Mouse (Mus musculus): Measurements from ENCODE around the gene Rassf2. TPM values are rescaled to one million over a fixed set of nuclear protein-coding genes. Genes with fewer than 3 reads are reported as not detected.

Rassf2 gene
- polyA plus RNA-seq, 1 experiment = under 0.01 TPM

- H3K27me3 ChIP-seq (ENCODE audit: control insufficient read depth) = no peaks in the 10 kb centered on the region
- peaks cover 4% of the 10 kb centered on the region for H3K4me1 ChIP-seq (ENCODE audit: control insufficient read depth)
- no peak for TF ChIP-seq TAL1 (IDR thresholded peaks at IDR 0.05; ENCODE audit: low read length)
- no peak for TF ChIP-seq GATA1 (IDR thresholded peaks at IDR 0.05; ENCODE audit: low read length)
- H3K4me3 ChIP-seq (replicated peaks) = no peak overlapping the region
- no peaks in the 10 kb centered on the region for H3K9me3 ChIP-seq (ENCODE audit: control insufficient read depth, low read length)
- peaks cover 14% of the 10 kb centered on the region for H3K36me3 ChIP-seq (ENCODE audit: control insufficient read depth)
Measured at GRCm38 (mm10) chr2:132053824-132054223, 23.8 kb upstream of the Rassf2 start.

- H3K9me3 ChIP-seq (ENCODE audit: control insufficient read depth, low read length) = no peaks in the 10 kb centered on the region
- H3K4me1 ChIP-seq (ENCODE audit: control insufficient read depth) = peaks cover 4% of the 10 kb centered on the region
- H3K27me3 ChIP-seq (ENCODE audit: control insufficient read depth) = no peaks in the 10 kb centered on the region
- H3K4me3 ChIP-seq (replicated peaks) = no peak overlapping the region
- TF ChIP-seq TAL1 (IDR thresholded peaks at IDR 0.05; ENCODE audit: low read length) (no peak), GATA1 (IDR thresholded peaks at IDR 0.05; ENCODE audit: low read length) (no peak)
- H3K36me3 ChIP-seq (ENCODE audit: control insufficient read depth) = peaks cover 8% of the 10 kb centered on the region
Measured at GRCm38 (mm10) chr2:132051798-132052197, 21.7 kb upstream of the Rassf2 start.

GRCm38 (mm10) chr2:132049921-132050320 is 19.9 kb upstream of the Rassf2 start:
- Histone ChIP-seq H3K4me1 (ENCODE audit: control insufficient read depth) (peaks cover 4% of the 10 kb centered on the region), H3K36me3 (ENCODE audit: control insufficient read depth) (no peaks in the 10 kb centered on the region; the same call in 1 of the 2 replicates), H3K27me3 (ENCODE audit: control insufficient read depth) (no peaks in the 10 kb centered on the region), H3K4me3 (replicated peaks) (no peak overlapping the region), H3K9me3 (ENCODE audit: control insufficient read depth, low read length) (no peaks in the 10 kb centered on the region)
- TF ChIP-seq GATA1 (IDR thresholded peaks at IDR 0.05; ENCODE audit: low read length) = no peak
- no peak for TF ChIP-seq TAL1 (IDR thresholded peaks at IDR 0.05; ENCODE audit: low read length)

GRCm38 (mm10) chr2:132049491-132049890 is 19.4 kb upstream of the Rassf2 start:
- Histone ChIP-seq H3K4me3 (replicated peaks) (no peak overlapping the region), H3K27me3 (ENCODE audit: control insufficient read depth) (no peaks in the 10 kb centered on the region), H3K4me1 (ENCODE audit: control insufficient read depth) (peaks cover 4% of the 10 kb centered on the region), H3K9me3 (ENCODE audit: control insufficient read depth, low read length) (no peaks in the 10 kb centered on the region), H3K36me3 (ENCODE audit: control insufficient read depth) (no peaks in the 10 kb centered on the region; the same call in 1 of the 2 replicates)
- TF ChIP-seq TAL1 (IDR thresholded peaks at IDR 0.05; ENCODE audit: low read length) (no peak), GATA1 (IDR thresholded peaks at IDR 0.05; ENCODE audit: low read length) (no peak)

- H3K36me3 ChIP-seq (ENCODE audit: control insufficient read depth) = no peaks in the 10 kb centered on the region
- no peaks in the 10 kb centered on the region for H3K27me3 ChIP-seq (ENCODE audit: control insufficient read depth)
- H3K9me3 ChIP-seq (ENCODE audit: control insufficient read depth, low read length) = no peaks in the 10 kb centered on the region
- TF ChIP-seq TAL1 (IDR thresholded peaks at IDR 0.05; ENCODE audit: low read length) (no peak), GATA1 (IDR thresholded peaks at IDR 0.05; ENCODE audit: low read length) (no peak)
- no peak overlapping the region for H3K4me3 ChIP-seq (replicated peaks)
- peaks cover 4% of the 10 kb centered on the region for H3K4me1 ChIP-seq (ENCODE audit: control insufficient read depth)
Measured at GRCm38 (mm10) chr2:132048143-132048772, 18.2 kb upstream of the Rassf2 start.

GRCm38 (mm10) chr2:132047364-132047763 is 17.3 kb upstream of the Rassf2 start:
- no peak overlapping the region for H3K4me3 ChIP-seq (replicated peaks)
- no peak for TF ChIP-seq TAL1 (IDR thresholded peaks at IDR 0.05; ENCODE audit: low read length)
- no peak for TF ChIP-seq GATA1 (IDR thresholded peaks at IDR 0.05; ENCODE audit: low read length)
- H3K9me3 ChIP-seq (ENCODE audit: control insufficient read depth, low read length) = no peaks in the 10 kb centered on the region
- H3K36me3 ChIP-seq (ENCODE audit: control insufficient read depth) = no peaks in the 10 kb centered on the region
- H3K4me1 ChIP-seq (ENCODE audit: control insufficient read depth) = peaks cover 4% of the 10 kb centered on the region
- H3K27me3 ChIP-seq (ENCODE audit: control insufficient read depth) = no peaks in the 10 kb centered on the region

- Histone ChIP-seq H3K27me3 (ENCODE audit: control insufficient read depth) (no peaks in the 10 kb centered on the region), H3K9me3 (ENCODE audit: control insufficient read depth, low read length) (no peaks in the 10 kb centered on the region), H3K4me1 (ENCODE audit: control insufficient read depth) (peaks cover 2% of the 10 kb centered on the region; the same call in 1 of the 2 replicates), H3K36me3 (ENCODE audit: control insufficient read depth) (no peaks in the 10 kb centered on the region), H3K4me3 (replicated peaks) (no peak overlapping the region)
- TF ChIP-seq TAL1 (IDR thresholded peaks at IDR 0.05; ENCODE audit: low read length) (no peak), GATA1 (IDR thresholded peaks at IDR 0.05; ENCODE audit: low read length) (no peak)
Measured at GRCm38 (mm10) chr2:132046659-132047058, 16.6 kb upstream of the Rassf2 start.

GRCm38 (mm10) chr2:132044320-132045274 is 14.5 kb upstream of the Rassf2 start:
- Histone ChIP-seq H3K36me3 (ENCODE audit: control insufficient read depth) (no peaks in the 10 kb centered on the region), H3K4me3 (replicated peaks) (no peak overlapping the region), H3K4me1 (ENCODE audit: control insufficient read depth) (peaks cover 2% of the 10 kb centered on the region; the same call in 1 of the 2 replicates), H3K27me3 (ENCODE audit: control insufficient read depth) (no peaks in the 10 kb centered on the region), H3K9me3 (ENCODE audit: control insufficient read depth, low read length) (no peaks in the 10 kb centered on the region)
- TF ChIP-seq GATA1 (IDR thresholded peaks at IDR 0.05; ENCODE audit: low read length) (no peak), TAL1 (IDR thresholded peaks at IDR 0.05; ENCODE audit: low read length) (no peak)

GRCm38 (mm10) chr2:132043101-132043621 is 13.1 kb upstream of the Rassf2 start:
- H3K4me3 ChIP-seq (replicated peaks) = no peak overlapping the region
- no peaks in the 10 kb centered on the region for H3K27me3 ChIP-seq (ENCODE audit: control insufficient read depth)
- H3K9me3 ChIP-seq (ENCODE audit: control insufficient read depth, low read length) = no peaks in the 10 kb centered on the region
- H3K4me1 ChIP-seq (ENCODE audit: control insufficient read depth) = peaks cover 2% of the 10 kb centered on the region; the same call in 1 of the 2 replicates
- H3K36me3 ChIP-seq (ENCODE audit: control insufficient read depth) = no peaks in the 10 kb centered on the region
- no peak for TF ChIP-seq TAL1 (IDR thresholded peaks at IDR 0.05; ENCODE audit: low read length)
- TF ChIP-seq GATA1 (IDR thresholded peaks at IDR 0.05; ENCODE audit: low read length) = no peak

Data from erythroblast, embryonic 14.5 days (primary cell).